Comparison of ENCODE assay signal across 13 mouse cellular contexts in the genomic region with DNA sequence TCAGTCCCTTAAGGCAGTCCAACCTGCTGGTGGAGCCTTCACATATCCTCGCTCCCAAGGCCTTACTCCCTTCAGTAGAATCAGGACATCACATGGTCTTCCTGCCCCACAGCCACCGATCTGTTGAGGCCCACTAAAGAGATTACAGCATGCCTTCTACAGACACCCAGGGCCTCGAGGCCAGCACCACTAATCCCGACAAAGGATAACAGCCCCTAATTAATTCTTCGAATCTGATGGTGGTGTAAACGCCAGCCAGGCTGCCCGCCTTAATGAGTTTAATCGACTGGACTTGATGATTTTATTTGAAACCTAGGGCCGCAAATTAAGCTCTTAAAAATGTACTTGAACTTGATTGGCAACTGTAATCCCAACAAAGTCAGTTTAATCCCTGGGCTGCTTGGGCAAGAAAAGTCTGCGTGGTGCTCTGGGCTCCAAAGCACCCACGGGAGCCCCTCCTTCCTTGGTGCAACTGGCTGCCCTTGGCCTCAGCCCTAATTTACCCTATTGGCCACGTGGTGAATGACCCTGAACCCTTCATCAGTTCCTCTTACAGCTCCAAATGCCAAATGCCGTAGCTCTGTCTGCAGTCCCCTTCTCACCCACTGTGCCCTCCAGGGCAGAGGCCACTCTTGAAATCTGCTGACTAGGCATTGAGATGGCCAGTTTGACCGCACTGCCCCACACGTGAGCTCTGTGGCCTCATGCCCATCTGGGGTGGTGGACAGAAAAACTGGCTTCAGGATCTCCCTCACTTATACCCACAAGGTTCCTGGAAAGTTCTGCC.
DNase-seq lines count a peak whose midpoint lies in the region; ATAC-seq lines count a peak whose summit lies in the region.
"Had no signal": no experiment of that assay in that cellular context is flagged by ENCODE, and none has a peak within 500 bp of the region (broad histone marks: within the 10 kb centered on the region; RNA-seq: fewer than 3 reads in every experiment).

No protein-coding gene starts in this region.

- H3K36me3 ChIP-seq in heart, embryonic 11.5 days (ENCODE audit: control insufficient read depth, insufficient read depth, low read length) = no peaks in the 10 kb centered on the region
- H3K36me3 ChIP-seq: embryonic facial prominence, embryonic 15.5 days; liver, embryonic 12.5 days had no signal

- no peak overlapping the region for H3K4me2 ChIP-seq in heart, embryonic 11.5 days
- H3K4me2 ChIP-seq: embryonic facial prominence, embryonic 15.5 days; liver, embryonic 12.5 days had no signal

- 62% methylated on average over 15 of the region's 15 CpGs for WGBS in heart, embryonic 11.5 days (ENCODE audit: insufficient replicate concordance)

- ATAC-seq in heart, embryonic 11.5 days (replicated peaks; ENCODE audit: insufficient number of reproducible peaks, low FRiP score, low TSS enrichment) = no peak
- ATAC-seq: liver, embryonic 12.5 days; lung, postnatal 0 days had no signal

- no peak overlapping the region for H3K9ac ChIP-seq in heart, embryonic 11.5 days (ENCODE audit: low read depth, low read length)
- H3K9ac ChIP-seq: embryonic facial prominence, embryonic 15.5 days; liver, embryonic 12.5 days had no signal

- no peaks in the 10 kb centered on the region for H3K9me3 ChIP-seq in heart, embryonic 11.5 days (replicated peaks; ENCODE audit: control insufficient read depth, low read length)
- H3K9me3 ChIP-seq: embryonic facial prominence, embryonic 15.5 days; liver, embryonic 12.5 days had no signal

- peaks cover 3% of the 10 kb centered on the region; the same call in 1 of the 2 replicates for H3K27me3 ChIP-seq in heart, embryonic 11.5 days (ENCODE audit: control insufficient read depth, insufficient read depth, low read length)
- H3K27me3 ChIP-seq: embryonic facial prominence, embryonic 15.5 days had no signal

- no peak overlapping the region for H3K4me3 ChIP-seq in heart, embryonic 11.5 days (ENCODE audit: low read depth, low read length)
- H3K4me3 ChIP-seq: embryonic facial prominence, embryonic 15.5 days; heart, adult 2 months; liver, embryonic 12.5 days had no signal

- no peaks in the 10 kb centered on the region for H3K4me1 ChIP-seq in heart, embryonic 11.5 days (ENCODE audit: control insufficient read depth, insufficient read depth, low read length)
- H3K4me1 ChIP-seq: embryonic facial prominence, embryonic 15.5 days; liver, embryonic 12.5 days had no signal

- peak; percentile 94 for DNase-seq in heart, adult 11 months
- DNase-seq in lung, postnatal 36 days = peak; percentile 21
- no peak for DNase-seq in lung, postnatal 14 days
- peak; percentile 51 for DNase-seq in kidney, postnatal 14 days
- no peak for DNase-seq in cerebellum, adult 18-20 months
- DNase-seq in right cerebral cortex, postnatal 4 days = no peak
- DNase-seq: heart, adult 2 months; heart, postnatal 36 days; right cerebral cortex, postnatal 14 days had no signal

- no peak overlapping the region for H3K27ac ChIP-seq in heart, embryonic 11.5 days (ENCODE audit: low read depth, low read length)
- H3K27ac ChIP-seq: embryonic facial prominence, embryonic 15.5 days; heart, adult 2 months; liver, embryonic 12.5 days had no signal

Comparison
In these comparisons a context has a peak if more than half of its experiments do, and no peak if none do; other contexts are left out.
1. DNase-seq: peak in heart, adult 11 months (single experiment), lung, postnatal 36 days (single experiment) and kidney, postnatal 14 days (single experiment); none in lung, postnatal 14 days (single experiment), cerebellum, adult 18-20 months (0 of 2) and right cerebral cortex, postnatal 4 days (single experiment).